Mouse (Mus musculus): ENCODE measurements around the gene Cpt2.

Cpt2 gene

GRCm38 (mm10) chr4:107923145-107923802 lies at the start of gene Cpt2:
Gene Cpt2, minus strand, starts transcription at chr4:107923610.
- peak; percentile 85 for DNase-seq

DNA sequence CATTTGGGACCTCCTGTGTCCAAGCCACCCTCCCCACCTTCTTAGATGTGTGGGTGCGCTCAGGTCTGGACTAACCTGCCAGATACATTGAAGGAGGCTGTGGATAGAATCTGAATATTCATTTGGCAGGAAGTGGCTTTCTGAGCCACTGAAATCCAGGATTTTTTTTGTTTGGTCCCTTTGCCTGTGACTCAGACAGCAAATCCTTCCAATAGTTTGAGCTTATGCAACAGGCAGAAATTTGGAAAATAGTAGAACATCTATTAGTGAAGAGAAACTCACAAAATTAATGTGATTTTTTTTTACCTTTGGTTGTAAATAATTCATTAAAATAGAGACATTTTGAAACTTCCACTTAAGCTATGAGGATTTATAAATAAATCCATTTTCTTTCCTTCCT lies 47.8 kb upstream of the Cpt2 start:
- no peak for DNase-seq

DNA sequence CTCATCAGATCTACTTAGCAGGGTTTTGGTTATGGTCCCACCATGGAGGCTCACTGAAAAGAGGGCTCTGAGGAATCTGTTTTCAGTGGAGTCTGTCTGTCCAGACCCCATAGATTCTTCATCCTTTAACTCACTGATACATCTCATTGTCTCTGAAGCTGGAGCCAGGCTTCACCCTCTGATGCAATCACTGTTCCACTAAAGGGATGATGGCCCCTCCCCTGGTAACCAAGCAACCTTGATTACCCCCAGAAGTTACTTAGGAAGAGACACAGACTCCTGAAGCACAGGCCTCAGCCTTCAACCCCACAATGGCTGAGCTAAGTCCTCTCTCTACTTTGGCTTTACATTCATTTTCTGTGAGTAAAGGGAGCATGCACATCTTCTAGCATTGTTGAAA lies 46.4 kb upstream of the Cpt2 start:
- DNase-seq: no peak

DNA sequence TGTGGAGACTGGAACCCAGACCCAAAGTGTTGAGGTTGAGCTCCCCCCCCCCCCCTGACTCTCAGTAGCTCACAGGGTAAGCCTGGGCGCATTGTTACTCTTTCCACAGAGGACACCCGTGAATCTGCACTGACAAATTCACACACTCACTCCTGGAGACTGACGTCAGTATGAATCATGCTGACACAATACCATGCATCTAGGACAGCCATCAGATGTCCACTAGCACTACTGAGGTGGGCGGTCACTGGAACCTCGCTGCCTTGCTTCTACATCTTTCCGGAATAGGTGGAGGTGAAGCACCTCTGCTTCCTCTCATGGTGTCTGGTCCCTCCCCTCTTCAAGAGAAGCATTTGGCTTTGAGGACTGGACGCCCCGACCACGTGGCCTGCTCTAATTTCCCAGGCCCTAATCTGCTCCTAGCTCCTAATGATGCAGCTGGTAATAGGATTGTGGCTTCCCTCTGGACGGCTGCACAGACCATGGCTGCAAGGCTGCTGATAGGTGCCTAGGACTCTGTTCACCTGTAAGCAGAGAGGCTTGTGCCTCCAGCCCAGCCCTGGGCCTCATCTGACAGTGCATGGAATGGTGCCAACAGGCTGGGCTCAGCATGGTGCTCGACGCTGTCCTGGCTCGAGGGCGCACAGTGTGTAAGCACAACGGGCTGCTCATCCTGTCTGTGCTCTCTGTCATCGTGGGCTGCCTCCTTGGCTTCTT lies 44.7 kb upstream of the Cpt2 start, which contains the start of gene Slc1a7:
Slc1a7 (plus strand) TSS at position 367 of the 717 bp plus-strand sequence.
- DNase-seq: no peak

DNA sequence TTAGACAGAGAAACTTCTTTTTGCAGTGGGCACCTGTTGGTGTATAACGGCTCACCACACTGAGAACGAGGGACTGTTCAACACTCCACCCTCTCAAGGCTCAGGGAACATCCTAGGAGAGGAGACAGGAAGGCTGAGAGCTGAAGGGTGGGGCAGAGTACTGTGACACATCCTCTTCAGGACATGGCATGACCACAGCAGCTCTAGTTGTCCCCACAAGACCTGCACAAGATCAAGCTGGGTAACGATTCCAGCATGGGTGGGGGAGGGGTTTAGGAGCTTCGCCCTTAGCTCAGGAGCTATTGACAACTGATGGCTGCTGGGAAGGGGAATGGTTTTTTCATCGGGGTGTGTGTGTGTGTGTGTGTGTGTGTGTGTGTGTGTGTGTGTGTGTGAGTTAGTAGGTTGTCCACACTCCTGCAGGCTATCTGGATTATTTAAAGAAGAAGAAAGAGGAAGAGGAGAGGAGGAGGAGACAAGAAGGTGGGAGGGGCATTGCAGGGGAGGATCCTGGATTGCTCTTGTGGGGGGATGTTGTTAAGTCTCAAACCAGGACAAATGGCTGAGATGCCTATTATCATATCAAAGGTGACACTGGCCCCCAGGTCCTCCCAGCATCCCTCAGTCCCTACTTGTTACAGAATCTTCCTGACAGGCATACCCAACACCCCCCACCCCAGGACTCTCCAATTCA lies 43.2 kb upstream of the Cpt2 start:
- no peak for DNase-seq

DNA sequence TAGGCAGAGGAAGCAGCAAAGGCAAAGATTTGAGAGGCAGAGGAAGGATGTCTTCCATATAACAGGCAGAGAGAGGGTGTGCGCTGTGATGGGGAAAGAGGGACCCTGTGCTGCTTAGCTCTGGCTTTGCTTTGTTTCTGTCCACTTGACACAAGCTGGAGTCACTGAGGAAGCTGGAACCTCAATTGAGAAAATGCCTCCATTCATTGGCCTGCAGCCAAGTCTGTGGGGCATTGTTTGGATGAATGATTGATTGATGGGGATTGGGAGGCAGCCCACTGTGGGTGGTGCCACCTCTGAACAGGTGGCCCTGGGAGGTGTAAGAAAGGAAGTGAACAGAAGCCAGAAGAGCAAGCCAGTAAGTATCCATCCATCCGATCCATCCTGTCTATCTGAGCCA lies 39.4 kb upstream of the Cpt2 start:
- no peak for DNase-seq

- DNase-seq: no peak
Measured at GRCm38 (mm10) chr4:107962044-107962732, 38.8 kb upstream of the Cpt2 start.

DNA sequence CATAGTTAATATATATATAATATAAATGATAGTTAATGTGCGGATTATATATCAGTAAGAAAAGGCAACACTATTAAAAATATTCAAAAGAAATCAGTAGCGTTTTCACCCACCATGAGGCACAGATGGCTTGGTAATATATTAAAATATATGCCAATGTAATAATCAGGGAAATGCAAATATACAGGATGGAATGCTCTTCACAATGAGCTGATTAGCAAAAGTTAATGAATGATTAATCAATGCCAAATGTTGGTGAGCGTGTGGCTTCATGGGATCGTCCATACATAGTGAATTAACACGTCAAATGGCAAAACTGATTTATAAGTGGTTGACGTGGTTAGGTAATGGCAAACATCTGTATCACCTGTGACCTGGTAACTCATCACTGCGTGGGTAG lies 35.1 kb upstream of the Cpt2 start:
- DNase-seq: no peak

DNA sequence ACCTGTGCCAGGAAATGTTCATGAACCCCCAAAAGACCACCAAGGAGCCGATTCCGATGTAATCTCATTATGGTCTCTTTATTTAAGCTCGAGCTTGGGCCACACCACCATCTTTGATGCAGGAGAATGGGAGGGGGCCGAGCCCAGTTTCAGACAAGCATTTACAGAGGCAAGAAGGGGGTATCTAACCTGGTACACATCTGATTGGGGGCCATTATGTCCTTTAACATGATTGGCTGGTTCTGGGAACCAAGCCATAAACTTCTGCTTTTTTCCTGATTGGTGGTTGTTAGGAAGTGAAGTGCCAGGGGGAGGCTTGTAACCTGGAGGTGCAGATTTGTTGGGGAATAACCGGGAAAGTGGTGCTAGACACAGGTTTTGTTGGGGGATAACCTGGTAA lies 32.3 kb upstream of the Cpt2 start:
- DNase-seq: no peak

GRCm38 (mm10) chr4:107952845-107953244 lies 29.4 kb upstream of the Cpt2 start:
- no peak for DNase-seq

DNA sequence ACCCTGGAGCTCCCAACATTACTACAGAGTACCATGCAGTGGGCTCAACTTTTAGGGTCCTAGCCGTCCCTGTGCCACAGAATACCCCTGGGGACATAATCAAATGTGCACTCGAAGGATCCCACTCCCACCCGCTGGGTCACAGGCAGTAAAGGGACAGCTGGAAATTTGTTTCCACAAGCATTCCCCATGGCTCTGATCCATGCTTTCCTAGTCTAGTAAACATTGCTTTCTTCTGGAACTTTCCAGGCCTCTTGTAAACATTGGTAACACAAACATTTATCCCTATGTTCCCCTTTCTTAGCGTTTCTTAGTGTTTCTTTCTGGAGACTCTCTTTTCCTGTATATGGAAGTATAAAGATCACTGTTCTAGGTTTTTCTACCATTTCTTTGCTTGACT lies 26.5 kb upstream of the Cpt2 start:
- DNase-seq: no peak

DNA sequence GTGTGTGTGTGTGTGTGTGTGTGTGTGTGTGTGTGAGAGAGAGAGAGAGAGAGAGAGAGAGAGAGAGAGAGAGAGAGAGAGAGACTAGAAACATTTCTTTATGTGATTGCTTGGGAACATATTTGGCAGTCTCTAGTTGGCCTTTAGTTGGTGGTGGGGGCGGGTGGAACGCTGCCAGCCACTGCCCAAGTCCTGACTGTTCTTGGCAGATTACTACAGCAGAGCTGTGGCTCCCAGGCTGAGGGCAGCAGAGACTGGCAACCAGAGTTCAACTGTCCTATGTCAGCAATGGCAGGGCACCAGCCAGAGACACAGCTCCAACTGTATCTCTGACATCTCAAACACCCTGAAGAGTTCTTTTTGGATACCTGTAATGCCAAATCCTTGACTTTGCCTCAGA lies 20.7 kb upstream of the Cpt2 start:
- no peak for DNase-seq

DNA sequence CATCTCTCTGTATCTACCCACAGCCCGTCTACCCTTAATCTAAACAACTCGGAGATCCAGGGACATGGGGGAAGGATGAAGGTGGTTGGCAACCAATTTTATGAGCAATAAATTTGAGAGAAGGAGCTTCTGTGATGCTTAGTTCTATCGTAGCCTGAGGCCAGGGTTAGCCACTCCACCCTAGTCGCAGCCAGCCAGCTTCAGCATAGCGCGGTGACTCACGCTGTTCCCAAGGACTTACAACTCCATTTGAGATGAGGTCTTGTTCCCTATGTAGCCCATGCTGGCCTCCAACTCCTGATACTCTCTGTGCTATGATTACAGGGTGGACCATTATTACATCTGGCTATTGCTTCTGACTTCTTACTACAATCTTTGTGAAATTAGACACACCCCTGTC lies 19.3 kb upstream of the Cpt2 start:
- DNase-seq: no peak

DNA sequence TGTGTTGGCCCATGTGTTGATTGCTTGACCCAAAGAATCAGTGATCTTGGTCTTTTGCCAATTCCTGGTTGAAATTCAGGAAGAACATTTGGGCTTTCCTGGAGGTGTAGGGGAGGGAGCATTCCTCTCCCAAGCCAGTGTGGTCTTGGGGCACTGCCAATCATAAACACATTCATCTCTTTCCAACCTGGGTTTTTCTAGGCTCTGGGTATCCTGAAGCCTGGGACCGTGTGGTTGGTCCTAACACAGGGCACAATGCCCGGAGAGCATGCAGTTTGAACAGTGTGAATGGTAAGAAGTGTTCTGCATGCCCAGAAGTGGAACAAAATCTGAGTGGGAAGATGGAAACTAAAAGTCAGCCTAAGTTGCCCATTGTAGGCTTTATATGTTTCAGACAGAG lies 14.7 kb upstream of the Cpt2 start:
- DNase-seq: no peak

DNA sequence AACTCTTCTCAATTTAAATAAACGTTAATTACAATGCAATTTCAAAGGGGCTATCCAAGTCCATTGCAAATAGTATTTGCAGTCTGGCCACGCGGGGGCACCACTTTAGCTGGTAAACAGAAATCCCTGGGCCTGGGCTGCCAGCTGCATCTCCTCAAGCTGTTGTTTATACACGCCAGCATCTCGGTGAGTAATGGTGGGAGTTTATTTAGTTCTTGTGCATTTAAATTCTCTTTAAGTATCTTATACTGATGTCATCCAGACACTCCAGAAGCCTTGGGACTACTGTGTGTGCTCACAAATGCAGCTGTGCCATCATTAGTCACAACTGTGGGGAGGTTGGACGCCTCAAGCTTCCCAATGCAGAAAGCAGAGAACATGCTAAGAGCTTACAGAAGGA lies 13.9 kb upstream of the Cpt2 start:
- peak; percentile 67 for DNase-seq

DNA sequence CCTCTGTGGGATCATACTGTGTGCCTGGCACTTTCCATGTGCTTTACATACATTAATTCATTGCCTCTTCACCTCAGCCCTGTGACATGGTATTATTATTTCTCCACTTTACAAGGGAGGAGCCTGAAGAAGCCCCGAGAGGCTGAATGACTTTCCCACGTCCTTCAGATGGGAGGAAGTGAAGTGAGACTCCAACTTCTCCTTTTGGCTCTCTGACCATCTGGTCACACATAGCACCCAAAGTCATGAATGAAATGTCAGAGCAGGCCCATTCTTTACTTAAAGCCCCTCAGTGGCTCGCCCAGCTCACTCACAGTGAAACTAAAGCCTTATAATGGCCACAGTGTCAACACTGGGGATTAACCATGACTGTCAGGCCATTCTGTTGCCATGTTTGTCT lies 11.8 kb upstream of the Cpt2 start:
- no peak for DNase-seq

GRCm38 (mm10) chr4:107933239-107933638 lies 9.8 kb upstream of the Cpt2 start:
- DNase-seq: no peak

- no peak for DNase-seq
Measured at GRCm38 (mm10) chr4:107931453-107931852, 8.0 kb upstream of the Cpt2 start.

DNA sequence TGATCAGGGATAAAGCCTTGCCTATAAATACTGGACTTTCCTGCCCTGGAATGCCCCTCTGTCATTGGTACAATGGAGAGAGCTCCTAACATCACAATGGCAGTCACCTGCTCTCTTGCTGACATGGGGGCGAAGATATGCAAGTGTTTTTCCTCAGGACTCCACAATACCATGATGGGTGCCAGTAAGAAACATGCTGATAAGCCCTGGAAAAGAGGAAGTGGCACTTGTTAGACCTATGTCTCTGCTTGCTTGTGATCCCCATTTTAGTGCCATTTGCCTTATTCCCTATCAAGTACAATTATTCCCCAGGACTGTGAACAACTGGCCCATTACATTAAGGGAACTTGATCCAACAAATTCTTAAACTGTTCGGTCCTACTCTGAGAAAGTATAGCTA lies 5.3 kb upstream of the Cpt2 start:
- no peak for DNase-seq

- no peak for DNase-seq
Measured at GRCm38 (mm10) chr4:107928269-107928668, 4.9 kb upstream of the Cpt2 start.

- no peak for DNase-seq
Measured at GRCm38 (mm10) chr4:107923803-107924194, 389 bp upstream of the Cpt2 start.

GRCm38 (mm10) chr4:107921952-107922351 lies 1.5 kb downstream of the Cpt2 start:
- DNase-seq: no peak

DNA sequence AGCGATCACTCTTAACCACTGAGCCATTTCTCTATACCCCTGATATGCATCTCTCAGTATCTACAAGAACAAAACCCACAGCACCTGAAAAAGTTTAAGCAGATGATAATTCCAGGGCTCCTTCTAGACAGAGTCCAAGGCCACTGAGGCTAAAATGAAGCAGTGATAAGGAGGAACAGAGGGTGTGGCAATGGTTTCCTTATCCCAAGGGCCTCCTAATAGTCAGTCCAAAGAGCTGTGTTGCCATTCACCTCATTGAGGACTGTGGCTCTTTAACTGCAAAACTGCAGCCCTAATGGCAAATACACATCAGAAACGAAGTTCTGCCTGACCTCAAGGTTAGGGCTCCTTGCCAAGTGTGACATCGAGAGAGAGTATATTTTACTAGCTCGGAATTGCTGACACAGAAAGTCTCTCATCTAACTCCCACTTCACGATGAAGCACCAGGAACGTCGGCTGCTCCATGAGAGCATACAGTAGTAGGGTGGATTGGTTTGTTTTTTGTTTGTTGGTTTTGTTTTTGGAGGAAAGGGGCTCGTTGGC lies 2.2 kb downstream of the Cpt2 start:
- no peak for DNase-seq
